Mouse (Mus musculus) ES-E14 (cell line): Measurements from ENCODE around the gene Gm6525.

Source experiments
- CHD2 ChIP-seq: IDR thresholded peaks from 2 replicates; pipeline ENCODE4 v1.6.1; 2014; ENCODE audit warnings: mild to moderate bottlenecking, low read depth, low read length, inconsistent platforms
- HCFC1 ChIP-seq: IDR thresholded peaks from 2 replicates; pipeline ENCODE4 v1.6.1; 2012; ENCODE audit warnings: low read length, inconsistent platforms, borderline replicate concordance; ENCODE audit not compliant: insufficient read depth
- MAFK ChIP-seq: IDR thresholded peaks from 2 replicates; pipeline ENCODE4 v1.6.1; 2014; ENCODE audit warnings: mild to moderate bottlenecking, low read depth, low read length, inconsistent platforms; ENCODE audit not compliant: insufficient read depth
- ZC3H11A ChIP-seq: IDR thresholded peaks from 2 replicates; pipeline ENCODE4 v1.6.1; 2012; ENCODE audit warnings: low read depth, mild to moderate bottlenecking, inconsistent platforms, low read length, borderline replicate concordance
- ZNF384 ChIP-seq: IDR thresholded peaks from 2 replicates; pipeline ENCODE4 v1.6.1; 2012; ENCODE audit warnings: low read depth, low read length, inconsistent platforms

DNA sequence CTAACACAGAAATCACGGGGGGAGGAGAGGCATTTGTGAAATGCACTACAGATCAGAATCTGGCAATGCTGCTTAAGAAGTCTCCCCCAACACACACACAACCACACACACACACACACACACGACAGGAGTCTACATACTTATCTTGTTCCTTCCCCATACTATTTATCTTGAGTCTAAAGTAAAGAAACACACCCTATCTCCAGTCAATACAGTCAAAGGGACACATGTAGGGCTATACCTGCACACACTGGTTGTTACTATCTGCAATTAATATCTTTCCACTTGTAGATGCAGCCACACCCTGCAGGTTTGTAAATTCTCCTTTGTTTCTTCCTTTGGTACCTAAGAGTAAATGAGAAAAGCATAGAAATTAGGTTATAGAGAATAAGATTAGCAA is 3.9 kb downstream of the Gm6525 start:
- TF ChIP-seq ZC3H11A = no peak
- no peak for TF ChIP-seq HCFC1
- TF ChIP-seq ZNF384 = no peak
- no peak for TF ChIP-seq MAFK
- no peak for TF ChIP-seq CHD2
